Mouse (Mus musculus) liver, postnatal 0 days (tissue): ENCODE data around the gene Rbfox1. TPM values are rescaled to one million over a fixed set of nuclear protein-coding genes. Genes with fewer than 3 reads are reported as not detected.

Experiments used
- ATAC-seq: fragments of 200-750 bp; cut with Nextera tagmentation; 2 replicates; pipeline ENCODE4 v1.8.0; 2017; ENCODE audit warnings: mild to moderate bottlenecking, moderate library complexity
- DNase-seq: peaks from one replicate; pipeline ENCODE4 v3.0.0-alpha.2; 2016
- H3K27ac ChIP-seq: fragments of 300-500 bp; sonication (generic); 2 replicates; pipeline ENCODE4 v1.5.1; 2014; ENCODE audit warnings: antibody characterized with exemption, moderate library complexity, mild to moderate bottlenecking, low read depth
- H3K27me3 ChIP-seq: fragments of 300-500 bp; sonication (generic); 2 replicates; pipeline ENCODE4 v1.6.1; 2014; ENCODE audit warnings: low read length, control low read depth, mixed read lengths; ENCODE audit not compliant: insufficient read depth
- H3K36me3 ChIP-seq: fragments of 300-500 bp; sonication (generic); replicated peaks from 2 replicates; pipeline ENCODE4 v1.6.1; 2014; ENCODE audit warnings: mild to moderate bottlenecking, control low read depth, low read length, moderate library complexity, mixed read lengths; ENCODE audit not compliant: insufficient read depth
- H3K4me1 ChIP-seq: fragments of 300-500 bp; sonication (generic); 2 replicates; pipeline ENCODE4 v1.6.1; 2014; ENCODE audit warnings: antibody characterized with exemption, mild to moderate bottlenecking, control low read depth; ENCODE audit not compliant: insufficient read depth
- H3K4me2 ChIP-seq: fragments of 300-500 bp; sonication (generic); 2 replicates; pipeline ENCODE4 v1.6.1; 2014; ENCODE audit warnings: low read depth, mild to moderate bottlenecking, low read length, moderate library complexity, mixed read lengths
- H3K4me3 ChIP-seq: fragments of 300-500 bp; sonication (generic); 2 replicates; pipeline ENCODE4 v1.5.1; 2014; ENCODE audit warnings: low read depth, low read length
- H3K9ac ChIP-seq: fragments of 300-500 bp; sonication (generic); replicated peaks from 2 replicates; pipeline ENCODE4 v1.6.1; 2014; ENCODE audit warnings: mild to moderate bottlenecking, moderate library complexity
- H3K9me3 ChIP-seq: fragments of 300-500 bp; sonication (generic); 2 replicates; pipeline ENCODE4 v1.6.1; 2016; ENCODE audit warnings: mild to moderate bottlenecking, control low read depth, low read length, mixed read lengths
- CTCF ChIP-seq: sonication (generic); IDR thresholded peaks from 2 replicates; pipeline ENCODE4 v1.5.1; 2016; ENCODE audit warnings: antibody characterized with exemption, low read depth
- EP300 ChIP-seq: IDR thresholded peaks from 2 replicates; pipeline ENCODE4 v1.6.1; 2016; ENCODE audit warnings: antibody characterized with exemption, low read depth, mild to moderate bottlenecking
- WGBS: fragments of 180-500 bp; shearing (Covaris S2); extraction: QIAGEN DNeasy Blood & Tissue Kit; methylation state at CpG from one replicate; pipeline ENCODE4 v1.1.7; 2014; ENCODE audit not compliant: insufficient replicate concordance; 5-methylcytosine and 5-hydroxymethylcytosine counted together
- polyA plus RNA-seq: library from polyadenylated mRNA; unstranded; fragments of >200 nt; fragmentation: Nextera tagmentation; extraction: Ambion mirVana; gene quantifications from 2 replicates; pipeline ENCODE4 v1.2.1, GENCODE M21; 2015

Gene Rbfox1
- polyA plus RNA-seq, 1 experiment from 2014 or later: 0.12 TPM

GRCm38 (mm10) chr16:6097244-6098040 lies 212.3 kb downstream of the Rbfox1 start:
- H3K4me1 ChIP-seq: no peaks in the 10 kb centered on the region
- 63% methylated on average over 7 of the region's 7 CpGs for WGBS
- no peak for ATAC-seq
- no peak overlapping the region for H3K9ac ChIP-seq
- H3K27me3 ChIP-seq: no peaks in the 10 kb centered on the region
- H3K9me3 ChIP-seq: no peaks in the 10 kb centered on the region
- H3K4me3 ChIP-seq: no peak overlapping the region
- TF ChIP-seq EP300: no peak
- TF ChIP-seq CTCF: no peak
- DNase-seq: no peak
- no peak overlapping the region for H3K27ac ChIP-seq
- H3K4me2 ChIP-seq: no peak overlapping the region
- no peaks in the 10 kb centered on the region for H3K36me3 ChIP-seq

- DNase-seq: no peak
- no peaks in the 10 kb centered on the region for H3K27me3 ChIP-seq
- no peaks in the 10 kb centered on the region for H3K9me3 ChIP-seq
- WGBS: 68% methylated on average over 3 of the region's 3 CpGs
- H3K36me3 ChIP-seq: no peaks in the 10 kb centered on the region
- no peak overlapping the region for H3K4me2 ChIP-seq
- H3K9ac ChIP-seq: no peak overlapping the region
- TF ChIP-seq EP300 (no peak), CTCF (no peak)
- no peak for ATAC-seq
- no peak overlapping the region for H3K4me3 ChIP-seq
- H3K27ac ChIP-seq: no peak overlapping the region
- no peaks in the 10 kb centered on the region for H3K4me1 ChIP-seq
Observed at GRCm38 (mm10) chr16:6098116-6098515, 213.0 kb downstream of the Rbfox1 start.

DNA sequence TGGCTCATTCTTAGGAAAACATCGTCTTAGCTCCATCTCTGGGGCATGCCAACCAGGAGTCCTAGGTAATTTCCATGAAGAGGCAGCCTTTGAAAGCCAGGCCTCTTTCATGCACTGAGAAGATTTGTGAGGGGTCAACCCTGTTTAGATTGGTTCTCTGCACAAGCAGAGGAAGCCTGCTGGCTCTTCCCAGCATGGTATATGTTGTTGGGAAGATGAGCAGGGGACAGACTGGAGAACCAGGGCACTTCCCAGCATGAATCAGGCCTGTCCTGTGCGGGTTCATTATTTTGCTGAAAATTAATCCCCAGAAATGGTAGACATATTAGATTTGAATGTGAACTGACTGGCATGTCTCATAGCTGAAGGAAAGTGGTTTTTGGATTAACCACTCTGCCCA lies 214.4 kb downstream of the Rbfox1 start:
- H3K27me3 ChIP-seq: no peaks in the 10 kb centered on the region
- no peak overlapping the region for H3K9ac ChIP-seq
- no peaks in the 10 kb centered on the region for H3K36me3 ChIP-seq
- no peaks in the 10 kb centered on the region for H3K4me1 ChIP-seq
- no peak overlapping the region for H3K4me3 ChIP-seq
- no peak overlapping the region for H3K27ac ChIP-seq
- H3K9me3 ChIP-seq: no peaks in the 10 kb centered on the region
- WGBS: 75% methylated on average over 2 of the region's 2 CpGs
- DNase-seq (no peak), ATAC-seq (no peak)
- no peak overlapping the region for H3K4me2 ChIP-seq
- no peak for TF ChIP-seq EP300
- TF ChIP-seq CTCF: no peak

GRCm38 (mm10) chr16:6100421-6100877 lies 215.3 kb downstream of the Rbfox1 start:
- no peak overlapping the region for H3K4me3 ChIP-seq
- no peak overlapping the region for H3K9ac ChIP-seq
- ATAC-seq (no peak), DNase-seq (no peak)
- no peaks in the 10 kb centered on the region for H3K36me3 ChIP-seq
- 61% methylated on average over 5 of the region's 5 CpGs for WGBS
- no peaks in the 10 kb centered on the region for H3K9me3 ChIP-seq
- no peaks in the 10 kb centered on the region for H3K4me1 ChIP-seq
- TF ChIP-seq CTCF: no peak
- TF ChIP-seq EP300: no peak
- H3K27me3 ChIP-seq: no peaks in the 10 kb centered on the region
- no peak overlapping the region for H3K27ac ChIP-seq
- no peak overlapping the region for H3K4me2 ChIP-seq

DNA sequence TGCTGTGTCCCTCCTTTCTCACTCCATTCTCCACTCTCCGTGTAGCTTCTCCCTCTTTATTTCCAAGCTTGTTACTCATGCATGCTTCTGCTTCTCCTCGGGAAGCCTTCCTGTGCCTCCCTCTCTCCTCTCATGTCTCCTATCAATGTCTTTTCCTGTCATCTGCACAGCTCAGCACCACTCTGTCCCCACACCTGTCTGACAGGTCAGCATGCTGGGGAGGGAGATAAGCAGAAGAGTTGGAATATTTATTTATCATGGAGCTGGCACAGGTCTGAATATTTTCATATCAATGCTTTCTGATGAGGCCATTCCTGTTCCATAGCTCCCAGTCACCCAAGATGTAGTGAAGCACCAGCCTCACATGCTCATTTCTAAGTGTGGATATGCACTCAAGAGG lies 218.6 kb downstream of the Rbfox1 start:
- Histone ChIP-seq H3K9ac (no peak overlapping the region), H3K4me2 (no peak overlapping the region), H3K36me3 (no peaks in the 10 kb centered on the region), H3K4me3 (no peak overlapping the region), H3K4me1 (no peaks in the 10 kb centered on the region), H3K27ac (no peak overlapping the region), H3K27me3 (no peaks in the 10 kb centered on the region), H3K9me3 (no peaks in the 10 kb centered on the region)
- WGBS: 70% methylated on average over 2 of the region's 2 CpGs
- TF ChIP-seq CTCF: no peak
- no peak for TF ChIP-seq EP300
- DNase-seq (no peak), ATAC-seq (no peak)

- no peak for TF ChIP-seq EP300
- 78% methylated on average over 3 of the region's 3 CpGs for WGBS
- 0 out of 2 replicates have a peak, but pooled peaks cover 2% of the 10 kb centered on the region for H3K9me3 ChIP-seq
- no peaks in the 10 kb centered on the region for H3K27me3 ChIP-seq
- no peaks in the 10 kb centered on the region for H3K4me1 ChIP-seq
- H3K4me2 ChIP-seq: no peak overlapping the region
- no peak overlapping the region for H3K27ac ChIP-seq
- no peaks in the 10 kb centered on the region for H3K36me3 ChIP-seq
- no peak overlapping the region for H3K9ac ChIP-seq
- ATAC-seq: no peak
- H3K4me3 ChIP-seq: no peak overlapping the region
- no peak for DNase-seq
Observed at GRCm38 (mm10) chr16:6110121-6110520, 225.0 kb downstream of the Rbfox1 start.
